Mouse (Mus musculus): ENCODE results near the gene Cracr2a.

Cracr2a gene

GRCm38 (mm10) chr6:127693681-127694080 is 132.5 kb downstream of the Cracr2a start:
- no peak for DNase-seq (ENCODE audit: low spot score)

DNA sequence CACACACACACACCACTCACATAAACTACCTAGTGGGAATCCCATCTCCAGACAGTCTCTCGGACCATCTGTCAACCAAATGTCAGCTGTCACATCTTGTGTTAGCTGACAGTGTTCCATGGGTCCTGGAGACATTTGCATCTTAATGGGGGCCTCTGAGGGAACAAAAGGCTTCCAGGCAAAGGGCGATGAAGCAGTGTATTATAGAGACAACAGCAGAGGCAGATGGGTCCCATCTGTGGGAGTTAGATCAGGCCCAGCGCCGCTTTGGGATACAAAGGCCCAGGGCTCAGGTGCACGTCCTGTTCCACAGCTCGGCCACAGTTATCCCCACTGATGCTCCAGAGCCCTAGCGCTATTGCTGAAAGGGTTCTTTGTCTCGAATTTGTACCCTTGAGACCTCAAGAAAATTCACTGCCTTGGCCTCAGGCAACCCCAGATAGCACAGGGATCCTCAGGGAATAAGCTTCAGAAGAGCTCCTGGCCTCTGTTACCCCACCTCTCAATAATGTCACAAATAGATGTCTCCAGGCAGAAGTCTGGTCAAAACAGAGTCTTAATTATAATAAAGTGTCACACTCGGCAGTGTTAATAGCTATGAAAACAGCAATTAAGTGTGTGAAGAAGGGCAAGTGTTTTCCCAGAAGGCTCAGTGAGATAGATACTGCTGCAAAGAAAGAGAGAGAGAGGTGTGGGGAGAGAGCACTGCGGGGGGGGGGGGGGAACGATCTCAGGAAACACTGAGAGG is 140.1 kb downstream of the Cracr2a start:
- DNase-seq (ENCODE audit: low spot score), result no peak

GRCm38 (mm10) chr6:127708218-127708628 is 147.1 kb downstream of the Cracr2a start:
- DNase-seq (ENCODE audit: low spot score), result no peak

DNA sequence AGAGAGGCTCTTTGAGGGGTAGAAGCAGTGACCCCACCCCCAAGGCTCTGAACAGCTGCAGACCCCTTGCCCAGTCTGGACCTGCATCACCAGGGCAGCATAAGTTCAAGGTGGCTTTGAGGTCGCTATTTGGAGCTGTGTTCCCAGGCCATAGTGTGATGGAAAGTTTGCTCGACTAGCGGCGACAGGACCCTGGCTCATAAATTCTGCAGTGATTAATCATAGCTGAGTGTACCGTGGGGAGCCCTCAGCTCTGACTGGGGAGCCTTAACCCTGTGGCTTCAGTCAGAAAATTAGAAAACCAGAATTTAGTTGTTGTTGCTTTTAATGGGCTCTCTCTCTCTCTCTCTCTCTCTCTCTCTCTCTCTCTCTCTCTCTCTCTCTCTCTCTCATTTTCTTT is 153.8 kb downstream of the Cracr2a start:
- DNase-seq (ENCODE audit: low spot score), result no peak

- no peak for DNase-seq (ENCODE audit: low spot score)
Observed at GRCm38 (mm10) chr6:127715428-127715827, 154.3 kb downstream of the Cracr2a start.

DNA sequence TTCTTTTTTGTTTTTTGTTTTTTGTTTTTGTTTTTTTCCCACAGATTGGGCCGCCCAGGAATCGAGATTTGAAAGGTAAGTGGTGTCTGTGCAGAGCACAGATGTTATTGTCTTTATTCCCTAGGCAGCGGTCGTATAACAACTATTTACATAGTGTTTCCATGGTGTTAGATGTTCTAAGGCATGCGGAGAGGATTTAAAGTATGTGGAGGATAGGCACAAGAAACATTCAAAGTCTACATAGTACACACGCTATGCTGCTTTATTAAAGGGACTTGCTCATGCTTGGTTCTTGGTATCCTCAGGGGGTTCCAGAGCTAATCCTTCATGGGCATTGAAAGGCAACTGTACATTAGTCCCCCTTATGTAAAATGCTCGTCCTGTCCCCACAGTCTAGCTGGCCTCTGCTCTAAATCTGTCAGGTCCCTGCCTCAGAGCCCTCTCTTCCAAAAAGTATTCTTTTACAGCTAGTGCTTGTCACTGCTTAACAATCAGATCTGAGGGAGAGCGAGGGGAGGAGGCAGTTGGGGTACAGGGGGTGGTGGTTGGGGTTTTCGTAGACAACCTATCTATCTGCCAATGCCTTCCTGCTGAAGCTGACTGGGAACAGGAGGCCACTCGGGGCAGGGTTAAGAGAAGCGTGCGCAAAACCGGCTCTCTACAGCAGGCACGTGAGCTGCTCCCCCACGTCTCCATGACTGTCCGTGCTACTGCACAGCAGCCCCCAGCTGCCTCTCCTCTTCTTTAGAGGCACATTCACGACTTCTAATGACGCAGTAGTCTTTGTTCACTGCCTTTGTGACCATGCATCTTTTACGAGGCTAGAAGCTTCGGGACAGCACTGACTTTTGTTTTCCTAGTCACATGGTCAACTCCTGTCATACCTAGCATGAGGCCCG is 156.3 kb downstream of the Cracr2a start:
- DNase-seq (ENCODE audit: low spot score), result no peak

GRCm38 (mm10) chr6:127719875-127720274 is 158.7 kb downstream of the Cracr2a start:
- no peak for DNase-seq (ENCODE audit: low spot score)

DNA sequence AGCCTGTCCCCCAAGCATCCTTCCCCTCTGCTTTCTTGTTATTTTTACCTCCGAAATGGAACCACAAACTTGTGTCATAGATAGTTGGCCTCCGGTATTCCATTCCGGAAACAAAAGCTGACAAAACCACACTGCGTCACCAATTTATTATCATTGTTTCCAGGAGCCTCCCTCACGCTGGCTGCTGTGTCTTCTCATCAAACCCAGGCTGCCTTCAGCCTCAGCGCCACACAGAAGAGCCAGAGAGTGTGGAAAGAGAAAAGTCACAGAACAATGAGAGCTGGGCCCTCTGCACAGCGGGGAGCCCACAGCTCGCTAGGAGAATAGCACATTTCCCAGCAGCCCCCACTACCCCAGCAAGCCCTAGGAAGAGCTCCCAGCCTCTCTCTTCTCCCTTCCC is 162.0 kb downstream of the Cracr2a start:
- no peak for DNase-seq (ENCODE audit: low spot score)
